Mouse (Mus musculus): ENCODE data around the gene Ncoa5.

DNA sequence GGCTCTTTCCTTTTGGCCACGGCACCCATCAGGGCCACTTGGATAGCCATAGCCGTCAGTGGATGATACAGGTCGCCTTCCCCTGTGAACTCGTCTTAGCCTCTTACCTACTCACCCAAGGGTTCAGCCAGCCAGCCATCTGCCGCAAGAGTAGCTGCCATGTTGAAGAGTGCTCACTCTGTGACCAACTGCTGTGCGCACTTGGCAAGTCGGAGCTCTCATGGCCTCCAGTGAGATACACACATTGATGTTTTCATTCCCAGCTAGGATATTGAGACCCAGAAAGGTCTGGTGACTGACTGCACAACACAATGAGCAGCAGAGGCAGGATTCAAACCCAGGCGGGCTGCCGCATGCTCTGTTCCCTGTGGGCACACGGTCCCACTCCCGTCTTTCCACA is 40.5 kb downstream of the Ncoa5 start:
- no peak for TF ChIP-seq POLR2A (IDR thresholded peaks at IDR 0.05; ENCODE audit: low read depth, low read length)
- no peak for TF ChIP-seq CTCF (IDR thresholded peaks at IDR 0.05; ENCODE audit: borderline replicate concordance, insufficient read depth, low read length)
